Mouse (Mus musculus) kidney, adult 8-10 months (tissue): ENCODE data around the gene Jmjd8.

Experiments
- DNase-seq, 2 experiments: peaks; one replicate each; pipeline ENCODE4 v3.0.0; 2022

Gene Jmjd8

GRCm38 (mm10) chr17:25879750-25880149 is 51.1 kb downstream of the Jmjd8 start:
- DNase-seq, result no peak

- peak in 1 of 2 experiments; percentile 15 for DNase-seq
Observed at GRCm38 (mm10) chr17:25880196-25880910, 51.7 kb downstream of the Jmjd8 start, which contains the start of gene Wfikkn1. Gene Wfikkn1, minus strand, starts transcription at chr17:25880858.

DNA sequence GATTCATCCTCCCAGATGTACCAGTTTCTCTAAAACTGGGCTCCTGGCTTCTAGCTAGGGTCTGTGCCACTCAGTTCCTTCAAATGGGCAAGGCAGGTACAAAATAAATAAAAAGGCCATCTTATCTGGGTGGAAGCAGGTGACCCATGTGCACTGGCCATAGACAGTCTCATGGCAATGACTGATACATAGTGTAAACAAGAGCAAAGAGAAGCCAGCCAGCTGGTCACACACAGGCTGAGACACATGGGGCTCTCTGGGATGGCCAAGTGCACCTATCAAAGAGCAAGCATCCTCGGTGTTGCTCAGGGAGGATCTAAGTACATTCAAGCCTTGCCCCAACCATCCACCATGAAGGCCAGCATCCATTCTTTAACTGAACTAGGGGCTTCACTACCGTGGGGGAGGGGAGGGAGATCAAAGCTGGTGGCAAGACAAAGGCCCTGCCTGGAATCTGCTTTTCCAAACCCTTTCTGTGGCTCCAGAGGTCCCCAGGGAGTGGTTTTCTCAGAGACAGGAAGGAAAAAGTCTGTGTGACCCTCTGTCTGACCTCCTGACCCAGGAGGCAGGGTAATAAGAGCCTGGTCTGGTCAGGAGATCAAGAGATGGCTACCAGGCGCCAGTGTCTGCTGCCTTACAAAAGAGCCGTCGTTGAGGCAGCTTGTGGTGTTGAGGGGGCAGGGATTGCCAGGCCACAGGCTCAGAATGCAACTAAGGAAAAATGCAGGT is 52.4 kb downstream of the Jmjd8 start:
- peak in 1 of 2 experiments; percentile 36 for DNase-seq
